ENCODE assay signal across 9 mouse cellular contexts in genomic region chr10:95218683-95219060, GRCm38 (mm10).
DNase-seq lines count a peak whose midpoint lies in the region; ATAC-seq lines count a peak whose summit lies in the region.
"Had no signal": no experiment of that assay in that cellular context is flagged by ENCODE, and none has a peak within 500 bp of the region (broad histone marks: within the 10 kb centered on the region; RNA-seq: fewer than 3 reads in every experiment).

No protein-coding gene starts in this region.

- no peak overlapping the region for H3K4me3 ChIP-seq in kidney, embryonic 16.5 days (ENCODE audit: low read length)
- H3K4me3 ChIP-seq in heart, embryonic 14.5 days (ENCODE audit: control insufficient read depth in 1 of 2, insufficient read depth in 1 of 2, low read depth in 1 of 2, low read length in 2 of 2), result no peak overlapping the region

- no peaks in the 10 kb centered on the region for H3K27me3 ChIP-seq in kidney, embryonic 16.5 days (ENCODE audit: insufficient read depth, low read length)
- 0 out of 2 replicates have a peak, but pooled peaks cover 3% of the 10 kb centered on the region for H3K27me3 ChIP-seq in heart, embryonic 14.5 days (ENCODE audit: control insufficient read depth, insufficient read depth, low read length)

- DNase-seq in kidney, adult 18-20 months, result peak; percentile 29
- peak; percentile 36 for DNase-seq in ZHBTc4 (ENCODE audit: low read depth, low spot score)
- peak; percentile 70 for DNase-seq in lung, postnatal 10 days
- no peak for DNase-seq in urinary bladder, postnatal 10 days (ENCODE audit: low spot score)

- no peaks in the 10 kb centered on the region for H3K9me3 ChIP-seq in kidney, embryonic 16.5 days (ENCODE audit: low read length)
- no peaks in the 10 kb centered on the region for H3K9me3 ChIP-seq in heart, embryonic 14.5 days (ENCODE audit: control insufficient read depth, low read length)

- WGBS in kidney, embryonic 16.5 days, result 64% methylated on average over 9 of the region's 9 CpGs
- 80% methylated on average over 9 of the region's 9 CpGs for WGBS in heart, embryonic 14.5 days

- no peak overlapping the region for H3K9ac ChIP-seq in kidney, embryonic 16.5 days (replicated peaks; ENCODE audit: low read length)
- H3K9ac ChIP-seq in heart, embryonic 14.5 days (ENCODE audit: low read length), result no peak overlapping the region

- H3K4me2 ChIP-seq in kidney, embryonic 16.5 days (replicated peaks; ENCODE audit: low read depth, low read length), result no peak overlapping the region
- no peak overlapping the region for H3K4me2 ChIP-seq in heart, embryonic 14.5 days (ENCODE audit: low read length)

- H3K36me3 ChIP-seq in kidney, embryonic 16.5 days (ENCODE audit: insufficient read depth, low read length), result no peaks in the 10 kb centered on the region
- no peaks in the 10 kb centered on the region for H3K36me3 ChIP-seq in heart, embryonic 14.5 days (ENCODE audit: control insufficient read depth, insufficient read depth, low read length)

- H3K27ac ChIP-seq in kidney, embryonic 16.5 days (ENCODE audit: low read length), result no peak overlapping the region
- peak overlapping the region; percentile 3 to 15; a peak in 2 of 4 replicates for H3K27ac ChIP-seq in heart, embryonic 14.5 days (replicated peaks in 1 of 2; ENCODE audit: control insufficient read depth in 1 of 2, insufficient read depth in 1 of 2, low read depth in 2 of 2, low read length in 2 of 2)

- peaks cover 6% of the 10 kb centered on the region; the same call in 1 of the 2 replicates for H3K4me1 ChIP-seq in kidney, embryonic 16.5 days (ENCODE audit: insufficient read depth, low read length)
- peaks cover 15 to 20% of the 10 kb centered on the region in 2 experiments for H3K4me1 ChIP-seq in heart, embryonic 14.5 days (ENCODE audit: control insufficient read depth in 2 of 2, insufficient read depth in 2 of 2, low read length in 2 of 2)

- no peak for ATAC-seq in kidney, embryonic 16.5 days (ENCODE audit: low FRiP score, low TSS enrichment)
- ATAC-seq in heart, embryonic 14.5 days (ENCODE audit: insufficient number of reproducible peaks, insufficient read depth, low FRiP score, low read depth), result no peak
- no peak for ATAC-seq in megakaryocyte-erythroid progenitor cell, adult 5-6 weeks (replicated peaks; ENCODE audit: low FRiP score, low TSS enrichment, poor library complexity, severe bottlenecking)
- ATAC-seq in inflammation-experienced regulatory T-cells, adult 6 months, result no peak
- ATAC-seq: hindbrain, embryonic 16.5 days had no signal
